Mouse (Mus musculus) forebrain, embryonic 15.5 days (tissue): ENCODE measurements around the gene Gm5426. TPM values are rescaled to one million over a fixed set of nuclear protein-coding genes. Genes with fewer than 3 reads are reported as not detected.

Experiments
- ATAC-seq: fragments of 200-750 bp; cut with Nextera tagmentation; replicated peaks from 2 replicates; pipeline ENCODE4 v1.8.0; 2017; ENCODE audit warnings: mild to moderate bottlenecking, moderate TSS enrichment, moderate library complexity
- H3K27ac ChIP-seq: fragments of 300-500 bp; sonication (generic); replicated peaks from 2 replicates; pipeline ENCODE4 v1.5.1; 2015; ENCODE audit warnings: mild to moderate bottlenecking, inconsistent platforms
- H3K27me3 ChIP-seq: fragments of 300-500 bp; sonication (generic); 2 replicates; pipeline ENCODE4 v1.6.1; 2015; ENCODE audit warnings: inconsistent platforms
- H3K36me3 ChIP-seq: fragments of 300-500 bp; sonication (generic); 2 replicates; pipeline ENCODE4 v1.6.1; 2015; ENCODE audit warnings: mild to moderate bottlenecking, inconsistent platforms
- H3K4me1 ChIP-seq: fragments of 300-500 bp; sonication (generic); 2 replicates; pipeline ENCODE4 v1.6.1; 2015; ENCODE audit warnings: inconsistent platforms
- H3K4me2 ChIP-seq: fragments of 300-500 bp; sonication (generic); replicated peaks from 2 replicates; pipeline ENCODE4 v1.6.1; 2015; ENCODE audit warnings: mild to moderate bottlenecking, inconsistent platforms
- H3K4me3 ChIP-seq: fragments of 300-500 bp; sonication (generic); 2 replicates; pipeline ENCODE4 v1.5.1; 2015; ENCODE audit warnings: mild to moderate bottlenecking, inconsistent platforms
- H3K9ac ChIP-seq: fragments of 300-500 bp; sonication (generic); replicated peaks from 2 replicates; pipeline ENCODE4 v1.6.1; 2015; ENCODE audit warnings: mild to moderate bottlenecking, inconsistent platforms
- H3K9me3 ChIP-seq: fragments of 300-500 bp; sonication (generic); 2 replicates; pipeline ENCODE4 v1.6.1; 2016; ENCODE audit warnings: inconsistent platforms
- WGBS: fragments of 180-500 bp; shearing (Covaris S2); methylation state at CpG from one replicate; pipeline ENCODE4 v1.1.7; 2015; ENCODE audit warnings: mixed read lengths; 5-methylcytosine and 5-hydroxymethylcytosine counted together
- microRNA-seq: library from miRNA; unstranded; fragments of <30 nt; microRNA quantifications from one replicate; pipeline ENCODE4, GENCODE M21; 2016
- polyA plus RNA-seq: library from polyadenylated mRNA; unstranded; fragments of >200 nt; fragmentation: Nextera tagmentation; extraction: Ambion mirVana; gene quantifications from 2 replicates; pipeline ENCODE4 v1.2.1, GENCODE M21; 2015

Gm5426 gene
- polyA plus RNA-seq, 1 experiment from 2014 or later: not detected

DNA sequence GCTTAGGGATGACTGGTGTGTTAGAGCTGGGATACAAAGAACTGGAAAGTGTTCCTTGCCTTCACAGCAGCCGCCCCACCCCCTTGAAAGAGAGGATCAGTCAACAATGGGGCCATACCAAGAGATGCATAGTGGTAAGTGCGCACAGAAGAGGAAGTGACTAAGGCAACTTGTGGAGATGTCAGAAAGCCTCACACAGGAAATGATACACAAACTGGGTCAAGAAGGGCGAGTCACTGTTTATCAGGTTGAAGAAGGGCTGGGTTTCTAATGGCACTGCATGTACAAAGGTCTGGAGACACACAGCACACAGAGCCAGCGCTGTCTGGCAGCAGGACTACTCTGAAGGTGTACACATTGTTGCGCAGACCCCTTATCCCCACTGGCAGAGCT is 45.0 kb downstream of the Gm5426 start:
- no peak for ATAC-seq
- no peak overlapping the region for H3K27ac ChIP-seq
- no peaks in the 10 kb centered on the region for H3K4me1 ChIP-seq
- H3K9ac ChIP-seq: no peak overlapping the region
- H3K4me3 ChIP-seq: no peak overlapping the region
- H3K9me3 ChIP-seq: no peaks in the 10 kb centered on the region
- H3K4me2 ChIP-seq: no peak overlapping the region
- H3K36me3 ChIP-seq: no peaks in the 10 kb centered on the region
- H3K27me3 ChIP-seq: no peaks in the 10 kb centered on the region
- 82% methylated on average over 5 of the region's 5 CpGs for WGBS

DNA sequence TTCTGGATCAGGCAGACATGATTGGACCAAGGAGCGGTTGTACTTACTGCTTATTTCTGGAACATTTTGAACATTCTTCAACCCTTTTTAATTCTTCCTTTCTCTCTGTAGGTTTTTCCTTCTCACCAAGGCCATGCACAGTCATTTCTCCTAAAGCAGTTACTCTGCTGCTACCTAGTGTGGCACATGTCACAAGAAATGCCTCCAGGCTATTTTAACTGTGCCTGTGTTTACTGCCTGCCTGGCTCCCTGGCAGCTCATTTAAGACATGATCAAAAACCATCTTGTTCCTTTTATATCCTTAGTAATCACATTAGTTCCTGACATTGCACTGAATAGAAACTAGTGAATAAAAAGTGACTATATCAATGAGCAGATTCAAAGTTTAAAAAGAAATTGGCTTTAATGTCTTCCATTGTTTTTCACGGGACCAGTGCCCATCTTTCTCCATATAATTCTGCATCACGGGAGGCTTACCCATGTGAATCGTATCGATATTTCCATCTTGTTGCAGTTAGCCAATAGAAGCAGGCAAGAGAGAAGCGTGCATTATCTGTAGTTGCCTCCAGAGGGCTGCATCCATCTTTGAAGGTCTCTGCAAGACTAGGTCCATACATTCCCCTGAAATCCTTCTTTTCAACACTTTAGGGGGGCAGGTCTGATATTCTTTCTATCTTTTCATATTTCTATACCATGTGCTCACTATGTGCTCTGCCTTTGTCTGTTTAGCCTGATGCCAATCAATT is 45.7 kb downstream of the Gm5426 start:
- H3K27ac ChIP-seq: no peak overlapping the region
- ATAC-seq: no peak

DNA sequence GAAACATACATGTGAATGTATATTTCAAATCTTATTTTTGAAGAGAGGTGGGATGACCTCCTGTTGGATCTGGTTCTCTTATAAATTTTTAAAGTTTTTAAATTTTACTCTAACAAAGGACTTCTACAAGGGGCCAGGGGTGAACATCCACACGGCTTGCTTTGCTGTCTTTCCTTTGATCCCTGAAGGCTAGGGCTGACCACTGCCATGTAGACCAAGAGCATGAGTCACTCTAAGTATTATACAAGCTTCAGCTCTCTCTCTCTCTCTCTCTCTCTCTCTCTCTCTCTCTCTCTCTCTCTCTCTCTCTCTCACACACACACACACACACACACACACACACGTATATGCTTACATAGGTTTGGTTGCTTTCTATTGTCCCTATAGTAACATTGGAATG is 48.6 kb downstream of the Gm5426 start:
- H3K4me2 ChIP-seq: no peak overlapping the region
- ATAC-seq: no peak
- WGBS: 78% methylated on average over 2 of the region's 2 CpGs
- no peaks in the 10 kb centered on the region for H3K36me3 ChIP-seq
- H3K27ac ChIP-seq: no peak overlapping the region
- H3K9ac ChIP-seq: no peak overlapping the region
- H3K4me3 ChIP-seq: no peak overlapping the region
- no peaks in the 10 kb centered on the region for H3K9me3 ChIP-seq
- H3K4me1 ChIP-seq: no peaks in the 10 kb centered on the region
- H3K27me3 ChIP-seq: no peaks in the 10 kb centered on the region

More for the DNA sequence above, 45.7 kb downstream of the Gm5426 start:
- Histone ChIP-seq H3K9ac (no peak overlapping the region), H3K4me3 (no peak overlapping the region), H3K27me3 (no peaks in the 10 kb centered on the region), H3K9me3 (no peaks in the 10 kb centered on the region), H3K4me2 (no peak overlapping the region), H3K4me1 (no peaks in the 10 kb centered on the region), H3K36me3 (no peaks in the 10 kb centered on the region)
- 64% methylated on average over 6 of the region's 6 CpGs for WGBS

DNA sequence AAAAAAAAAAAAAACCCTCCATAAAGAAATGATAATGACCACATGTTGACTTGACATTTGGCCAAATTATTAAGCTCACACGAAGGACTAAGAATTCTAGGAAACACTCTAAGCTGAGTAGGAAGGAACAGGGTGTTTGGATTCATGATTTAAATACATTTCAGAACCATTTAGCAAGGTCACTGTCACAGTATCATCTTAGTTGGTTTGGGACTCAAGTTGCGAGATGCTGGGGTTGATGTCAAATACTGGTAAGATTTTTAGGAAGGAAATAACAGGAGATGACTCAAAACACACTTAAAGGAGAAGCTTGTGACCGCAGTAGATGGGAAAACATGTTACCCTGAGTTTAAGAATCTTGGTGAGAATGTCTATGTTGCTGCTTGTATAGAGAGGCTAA is 49.2 kb downstream of the Gm5426 start:
- 85% methylated on average over 3 of the region's 3 CpGs for WGBS
- no peak overlapping the region for H3K9ac ChIP-seq
- H3K4me3 ChIP-seq: no peak overlapping the region
- no peaks in the 10 kb centered on the region for H3K36me3 ChIP-seq
- no peak for ATAC-seq
- no peaks in the 10 kb centered on the region for H3K9me3 ChIP-seq
- no peak overlapping the region for H3K27ac ChIP-seq
- H3K4me1 ChIP-seq: no peaks in the 10 kb centered on the region
- no peak overlapping the region for H3K4me2 ChIP-seq
- no peaks in the 10 kb centered on the region for H3K27me3 ChIP-seq

Small RNAs within 50 kb of the gene (microRNA-seq; reads per million reads assigned to microRNA genes)
- gene Gm22913: not detected

Other genes starting within 250 kb of the Gm5426 start
- 17.3 and 18.2 TPM in 2 replicates for gene Eea1, start 196.0 kb upstream of the Gm5426 start, polyA plus RNA-seq